Mouse (Mus musculus): ENCODE results near the gene Mmp8.

- no peak for TF ChIP-seq GATA1 (IDR thresholded peaks at IDR 0.05; ENCODE audit: low read length)
- TF ChIP-seq TAL1 (IDR thresholded peaks at IDR 0.05; ENCODE audit: low read length): no peak
Measured at GRCm38 (mm10) chr9:7602982-7603742, 44.9 kb downstream of the Mmp8 start.

Data from erythroblast, embryonic 14.5 days (primary cell).